Mouse (Mus musculus) hindbrain, embryonic 12.5 days (tissue): ENCODE data around the gene Stk39. TPM values are rescaled to one million over a fixed set of nuclear protein-coding genes. Genes with fewer than 3 reads are reported as not detected.

Experiments used
- ATAC-seq: fragments of 200-750 bp; cut with Nextera tagmentation; 2 replicates; pipeline ENCODE4 v1.8.0; 2017; ENCODE audit warnings: moderate TSS enrichment; ENCODE audit not compliant: low FRiP score
- H3K27ac ChIP-seq: fragments of 300-500 bp; sonication (generic); 2 replicates; pipeline ENCODE4 v1.5.1; 2016; ENCODE audit warnings: mild to moderate bottlenecking
- H3K27me3 ChIP-seq: fragments of 300-500 bp; sonication (generic); 2 replicates; pipeline ENCODE4 v1.6.1; 2016; ENCODE audit warnings: mild to moderate bottlenecking
- H3K36me3 ChIP-seq: fragments of 300-500 bp; sonication (generic); 2 replicates; pipeline ENCODE4 v1.6.1; 2016; ENCODE audit warnings: mild to moderate bottlenecking
- H3K4me1 ChIP-seq: fragments of 300-500 bp; sonication (generic); 2 replicates; pipeline ENCODE4 v1.6.1; 2016
- H3K4me2 ChIP-seq: fragments of 300-500 bp; sonication (generic); replicated peaks from 2 replicates; pipeline ENCODE4 v1.6.1; 2016; ENCODE audit warnings: mild to moderate bottlenecking
- H3K4me3 ChIP-seq: fragments of 300-500 bp; sonication (generic); 2 replicates; pipeline ENCODE4 v1.5.1; 2016; ENCODE audit warnings: mild to moderate bottlenecking
- H3K9ac ChIP-seq: fragments of 300-500 bp; sonication (generic); 2 replicates; pipeline ENCODE4 v1.6.1; 2016; ENCODE audit warnings: mild to moderate bottlenecking, moderate library complexity
- H3K9me3 ChIP-seq: fragments of 300-500 bp; sonication (generic); replicated peaks from 2 replicates; pipeline ENCODE4 v1.6.1; 2016; ENCODE audit warnings: mild to moderate bottlenecking
- WGBS: fragments of 180-500 bp; shearing (Covaris S2); methylation state at CpG from one replicate; pipeline ENCODE4 v1.1.7; 2016; 5-methylcytosine and 5-hydroxymethylcytosine counted together
- polyA plus RNA-seq: library from polyadenylated mRNA; unstranded; fragments of >200 nt; fragmentation: Nextera tagmentation; extraction: Ambion mirVana; gene quantifications from 2 replicates; pipeline ENCODE4 v1.2.1, GENCODE M21; 2016

Gene Stk39
- polyA plus RNA-seq, 1 experiment from 2014 or later: 57.0 TPM

DNA sequence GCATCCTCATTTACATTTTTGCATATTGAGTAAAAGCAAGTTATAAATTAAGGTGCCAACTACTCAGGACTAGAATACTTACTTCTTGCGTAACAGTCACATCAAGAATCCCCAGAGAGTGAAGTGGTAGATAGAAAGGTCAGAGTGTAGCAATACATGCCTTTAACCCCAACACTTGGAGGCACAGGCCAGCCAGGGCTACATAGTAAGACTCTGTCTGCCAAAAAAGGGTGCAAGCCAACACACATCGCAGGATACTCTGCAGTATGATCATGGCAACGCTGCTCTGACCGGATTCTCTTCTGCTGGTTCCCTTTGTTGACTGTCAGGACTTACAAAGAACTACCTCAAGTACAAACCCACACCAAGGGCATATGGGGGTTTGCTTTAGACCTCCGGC, 101.7 kb downstream of the Stk39 start:
- 0 out of 2 replicates have a peak overlapping the region, but pooled peaks have one; percentile 55 for H3K27ac ChIP-seq
- no peak overlapping the region for H3K9ac ChIP-seq
- no peaks in the 10 kb centered on the region for H3K27me3 ChIP-seq
- ATAC-seq: no peak
- no peak overlapping the region for H3K4me2 ChIP-seq
- no peak overlapping the region for H3K4me3 ChIP-seq
- WGBS: 57% methylated on average over 5 of the region's 5 CpGs
- peaks cover 32% of the 10 kb centered on the region for H3K4me1 ChIP-seq
- no peaks in the 10 kb centered on the region for H3K9me3 ChIP-seq
- no peaks in the 10 kb centered on the region for H3K36me3 ChIP-seq

- H3K4me2 ChIP-seq: no peak overlapping the region
- peaks cover 40% of the 10 kb centered on the region for H3K4me1 ChIP-seq
- ATAC-seq: no peak
- H3K27ac ChIP-seq: no peak overlapping the region
- no peak overlapping the region for H3K4me3 ChIP-seq
- no peak overlapping the region for H3K9ac ChIP-seq
- H3K27me3 ChIP-seq: no peaks in the 10 kb centered on the region
- WGBS: 71% methylated on average over 6 of the region's 6 CpGs
- H3K36me3 ChIP-seq: no peaks in the 10 kb centered on the region
- no peaks in the 10 kb centered on the region for H3K9me3 ChIP-seq
These were observed 103.0 kb downstream of the Stk39 start for GRCm38 (mm10) chr2:68369080-68369479.

- Histone ChIP-seq H3K27ac (peak overlapping the region; percentile 60; the same call in 1 of the 2 replicates), H3K4me1 (peaks cover 44% of the 10 kb centered on the region), H3K4me2 (no peak overlapping the region), H3K27me3 (no peaks in the 10 kb centered on the region), H3K4me3 (no peak overlapping the region), H3K9me3 (no peaks in the 10 kb centered on the region), H3K36me3 (no peaks in the 10 kb centered on the region), H3K9ac (no peak overlapping the region)
- ATAC-seq: no peak
- WGBS: 45% methylated on average over 13 of the region's 13 CpGs
These were observed 104.1 kb downstream of the Stk39 start for GRCm38 (mm10) chr2:68367944-68368343.

- peaks cover 51% of the 10 kb centered on the region for H3K4me1 ChIP-seq
- H3K4me2 ChIP-seq: peak overlapping the region; percentile 54; the same call in 1 of the 2 replicates
- no peak overlapping the region for H3K4me3 ChIP-seq
- no peaks in the 10 kb centered on the region for H3K27me3 ChIP-seq
- H3K9me3 ChIP-seq: no peaks in the 10 kb centered on the region
- no peak overlapping the region; the same call in 1 of the 2 replicates for H3K27ac ChIP-seq
- ATAC-seq: peak; percentile 71
- WGBS: 2% methylated on average over 5 of the region's 5 CpGs
- H3K36me3 ChIP-seq: no peaks in the 10 kb centered on the region
- no peak overlapping the region for H3K9ac ChIP-seq
These were observed 105.2 kb downstream of the Stk39 start for GRCm38 (mm10) chr2:68366897-68367193.

- no peaks in the 10 kb centered on the region for H3K27me3 ChIP-seq
- ATAC-seq: peak; percentile 51
- H3K4me1 ChIP-seq: peaks cover 56% of the 10 kb centered on the region
- 4% methylated on average over 18 of the region's 18 CpGs for WGBS
- H3K4me3 ChIP-seq: peak overlapping the region; percentile 21
- H3K9ac ChIP-seq: peak overlapping the region; percentile 35; the same call in 1 of the 2 replicates
- peak overlapping the region; percentile 54 for H3K4me2 ChIP-seq
- no peaks in the 10 kb centered on the region for H3K9me3 ChIP-seq
- peak overlapping the region; percentile 85 for H3K27ac ChIP-seq
- no peaks in the 10 kb centered on the region for H3K36me3 ChIP-seq
These were observed 105.8 kb downstream of the Stk39 start for GRCm38 (mm10) chr2:68366091-68366896.

GRCm38 (mm10) chr2:68365504-68365903, 106.6 kb downstream of the Stk39 start:
- 21% methylated on average over 7 of the region's 7 CpGs for WGBS
- Histone ChIP-seq H3K27ac (peak overlapping the region; percentile 85), H3K9me3 (no peaks in the 10 kb centered on the region), H3K4me1 (peaks cover 56% of the 10 kb centered on the region), H3K4me3 (peak overlapping the region; percentile 21), H3K36me3 (no peaks in the 10 kb centered on the region), H3K4me2 (peak overlapping the region; percentile 54), H3K9ac (peak overlapping the region; percentile 20; the same call in 1 of the 2 replicates), H3K27me3 (no peaks in the 10 kb centered on the region)
- ATAC-seq: no peak

DNA sequence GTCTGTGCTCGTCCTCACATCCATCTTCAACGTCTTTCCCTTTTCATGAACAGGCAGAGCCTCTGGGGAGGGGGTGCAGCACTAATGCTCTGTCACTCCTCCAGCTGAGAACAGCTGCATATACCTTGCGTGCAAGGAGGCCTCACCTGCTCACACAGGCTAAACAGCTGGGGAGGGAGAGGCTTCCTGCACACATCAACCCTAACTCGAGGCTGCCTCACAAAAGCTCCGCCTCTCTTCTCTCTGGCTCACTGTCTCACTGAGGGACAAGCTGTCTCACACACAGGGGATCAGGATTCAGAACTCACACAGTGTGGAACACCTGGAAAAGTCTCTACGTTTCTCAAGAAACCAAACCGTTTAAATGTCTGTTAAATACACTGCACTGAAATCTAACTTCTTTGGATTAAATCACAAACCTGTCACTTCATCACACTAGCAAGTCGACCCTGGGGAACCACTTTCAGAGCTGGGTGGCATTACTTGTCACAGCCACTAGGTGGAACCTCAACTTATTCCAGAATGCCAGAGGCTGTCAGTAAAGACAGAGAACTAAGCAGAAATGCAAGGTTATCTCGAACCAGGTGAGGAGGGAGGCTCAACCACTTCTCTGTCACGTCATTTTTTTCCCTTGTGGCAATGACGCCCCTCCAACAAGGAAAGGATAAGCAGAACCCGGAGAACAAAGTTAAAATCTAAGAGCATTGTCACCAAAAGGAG, 107.7 kb downstream of the Stk39 start:
- Histone ChIP-seq H3K27ac (no peak overlapping the region), H3K9ac (0 out of 2 replicates have a peak overlapping the region, but pooled peaks have one; percentile 9)
- peak; percentile 46 for ATAC-seq

GRCm38 (mm10) chr2:68363159-68363558, 108.9 kb downstream of the Stk39 start:
- H3K27me3 ChIP-seq: no peaks in the 10 kb centered on the region
- no peaks in the 10 kb centered on the region for H3K9me3 ChIP-seq
- H3K4me2 ChIP-seq: no peak overlapping the region
- H3K36me3 ChIP-seq: peaks cover 8% of the 10 kb centered on the region
- 78% methylated on average over 4 of the region's 4 CpGs for WGBS
- peaks cover 42% of the 10 kb centered on the region for H3K4me1 ChIP-seq
- no peak overlapping the region for H3K27ac ChIP-seq
- no peak for ATAC-seq
- no peak overlapping the region for H3K4me3 ChIP-seq
- no peak overlapping the region for H3K9ac ChIP-seq

More for the DNA sequence above, 107.7 kb downstream of the Stk39 start:
- Histone ChIP-seq H3K27me3 (no peaks in the 10 kb centered on the region), H3K36me3 (no peaks in the 10 kb centered on the region), H3K4me1 (peaks cover 45% of the 10 kb centered on the region), H3K4me2 (peak overlapping the region; percentile 54), H3K9me3 (no peaks in the 10 kb centered on the region), H3K4me3 (no peak overlapping the region)
- WGBS: 17% methylated on average over 12 of the region's 12 CpGs

GRCm38 (mm10) chr2:68361701-68362100, 110.4 kb downstream of the Stk39 start:
- no peak overlapping the region for H3K4me3 ChIP-seq
- no peaks in the 10 kb centered on the region for H3K9me3 ChIP-seq
- H3K4me1 ChIP-seq: peaks cover 31% of the 10 kb centered on the region
- no peak overlapping the region for H3K9ac ChIP-seq
- 36% methylated on average over 5 of the region's 5 CpGs for WGBS
- peak overlapping the region; percentile 7; the same call in 1 of the 2 replicates for H3K27ac ChIP-seq
- no peak overlapping the region for H3K4me2 ChIP-seq
- ATAC-seq: no peak
- H3K36me3 ChIP-seq: peaks cover 11% of the 10 kb centered on the region
- H3K27me3 ChIP-seq: no peaks in the 10 kb centered on the region

- H3K9me3 ChIP-seq: no peaks in the 10 kb centered on the region
- no peak overlapping the region for H3K4me2 ChIP-seq
- H3K27me3 ChIP-seq: no peaks in the 10 kb centered on the region
- H3K4me3 ChIP-seq: no peak overlapping the region
- H3K27ac ChIP-seq: no peak overlapping the region
- H3K36me3 ChIP-seq: no peaks in the 10 kb centered on the region
- 23% methylated on average over 6 of the region's 6 CpGs for WGBS
- H3K4me1 ChIP-seq: peaks cover 15% of the 10 kb centered on the region
- H3K9ac ChIP-seq: no peak overlapping the region
- ATAC-seq: 0 out of 2 replicates have a peak, but pooled peaks have one; percentile 23
These were observed 121.4 kb downstream of the Stk39 start for GRCm38 (mm10) chr2:68350621-68351020.

DNA sequence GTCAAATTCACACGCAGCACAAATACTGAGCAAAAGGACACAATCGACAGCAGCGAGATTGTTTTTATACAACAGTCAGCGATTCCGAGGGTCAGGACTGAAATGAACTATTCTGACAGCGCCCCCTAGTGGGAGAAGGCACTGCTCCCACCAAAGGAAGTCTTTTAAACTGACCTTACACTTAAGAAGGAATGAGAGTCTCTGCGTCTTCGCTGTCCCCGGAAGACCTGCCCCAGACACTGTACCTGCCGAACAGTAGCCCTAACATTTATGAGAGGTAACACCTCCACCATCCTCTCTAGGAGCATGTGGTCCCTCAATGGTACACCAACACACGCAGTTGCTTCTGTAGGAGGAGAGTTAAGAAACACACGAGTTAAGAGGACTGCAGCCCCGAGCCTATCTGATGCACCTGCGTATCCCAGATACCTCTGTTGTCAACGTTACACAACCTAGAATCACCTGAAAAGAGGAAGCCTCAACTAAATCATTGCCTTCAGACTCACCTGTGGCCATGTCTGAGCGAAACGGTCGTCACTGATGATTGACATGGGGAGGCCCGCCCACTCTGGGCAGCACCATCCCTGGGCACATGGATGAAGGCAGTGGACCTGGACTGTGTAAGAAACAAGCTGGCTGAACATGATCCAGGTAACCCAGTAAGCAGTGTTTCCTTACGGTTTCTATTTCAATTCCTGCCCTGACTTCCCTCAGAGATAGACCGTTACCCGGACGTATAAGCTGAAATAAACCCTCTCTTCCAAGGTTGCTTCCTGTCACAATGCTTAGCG, 122.3 kb downstream of the Stk39 start:
- Histone ChIP-seq H3K27me3 (no peaks in the 10 kb centered on the region), H3K4me2 (no peak overlapping the region), H3K4me1 (peaks cover 15% of the 10 kb centered on the region), H3K36me3 (no peaks in the 10 kb centered on the region), H3K27ac (no peak overlapping the region; the same call in 1 of the 2 replicates), H3K9me3 (no peaks in the 10 kb centered on the region), H3K4me3 (no peak overlapping the region), H3K9ac (no peak overlapping the region)
- peak; percentile 29; the same call in 1 of the 2 replicates for ATAC-seq
- WGBS: 59% methylated on average over 24 of the region's 24 CpGs

GRCm38 (mm10) chr2:68348966-68349365, 123.1 kb downstream of the Stk39 start:
- H3K4me3 ChIP-seq: no peak overlapping the region
- no peaks in the 10 kb centered on the region for H3K27me3 ChIP-seq
- no peak overlapping the region for H3K9ac ChIP-seq
- H3K4me1 ChIP-seq: peaks cover 15% of the 10 kb centered on the region
- no peak for ATAC-seq
- WGBS: 87% methylated on average over 12 of the region's 12 CpGs
- H3K36me3 ChIP-seq: no peaks in the 10 kb centered on the region
- H3K4me2 ChIP-seq: no peak overlapping the region
- no peaks in the 10 kb centered on the region for H3K9me3 ChIP-seq
- no peak overlapping the region for H3K27ac ChIP-seq
